Mouse (Mus musculus) CD4-positive helper T cell, adult 2 months (primary cell): ENCODE measurements around the gene Hykk.
"Not testable (repeated sequence)": the region's sequence is repeated elsewhere in the genome, so short reads cannot be mapped to it uniquely, and the experiment has no call there.

ENCODE experiments used
- DNase-seq: peaks from one replicate; pipeline ENCODE4 v3.0.0-alpha.2; 2012; ENCODE audit warnings: low read depth, missing footprints, low spot score

Hykk gene

DNA sequence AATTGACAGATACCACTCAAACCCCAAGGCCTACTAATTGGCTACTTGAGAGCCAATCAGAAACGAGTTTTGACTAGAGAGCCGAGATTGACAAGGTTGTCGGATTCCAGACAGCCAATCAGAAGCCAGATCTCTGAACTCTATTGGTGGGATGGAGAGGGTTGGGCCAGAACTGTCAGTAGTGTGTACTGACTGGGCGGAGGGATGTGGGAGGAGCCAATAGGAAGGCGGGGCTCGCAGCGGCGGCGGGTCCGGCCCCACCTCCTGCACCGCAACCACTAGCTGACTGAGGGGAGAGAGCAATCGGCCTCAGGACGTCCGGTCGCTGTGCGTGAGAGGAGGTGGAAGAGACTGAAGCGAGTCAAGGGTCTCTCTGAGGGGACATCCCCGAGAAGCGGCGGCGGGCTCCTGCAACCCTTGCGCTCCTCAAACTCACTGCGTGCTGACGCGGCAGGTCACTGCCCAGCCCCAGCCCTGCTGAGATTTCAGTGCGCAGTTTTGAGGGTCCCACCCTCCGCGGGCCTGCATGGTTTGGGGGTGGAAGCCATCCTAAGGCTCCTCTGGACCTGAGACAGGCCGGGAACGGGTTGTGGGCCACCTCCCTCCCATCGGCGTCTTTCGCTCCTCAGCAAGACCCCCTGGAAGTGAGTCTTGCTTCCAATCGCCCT, at the start of gene Hykk:
TSS of gene Hykk (plus strand) at position 274 of the 668 bp plus-strand sequence.
- DNase-seq, result peak; percentile 88

GRCm38 (mm10) chr9:54878759-54879158, 38.3 kb upstream of the Hykk start:
- no peak for DNase-seq

DNA sequence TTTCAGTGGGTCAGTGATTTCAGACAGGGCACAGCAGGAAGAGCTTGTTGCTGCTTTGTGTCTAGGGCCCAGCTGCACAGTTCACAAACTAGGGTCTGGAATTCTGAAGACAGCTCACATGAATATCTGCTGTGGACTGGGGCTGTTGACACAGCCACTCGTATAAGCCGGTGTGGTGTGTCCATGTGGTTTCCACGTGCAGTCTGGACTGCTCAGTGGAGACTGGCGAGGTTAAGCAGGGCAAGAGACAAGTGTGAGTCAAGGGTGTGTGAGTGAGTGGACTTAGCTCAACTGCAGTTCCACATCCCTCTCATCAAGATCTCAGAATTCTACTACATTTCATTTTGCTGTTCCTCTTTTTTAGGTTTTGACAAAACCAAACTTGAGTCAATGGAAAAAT, 25.0 kb upstream of the Hykk start:
- DNase-seq, result no peak

DNA sequence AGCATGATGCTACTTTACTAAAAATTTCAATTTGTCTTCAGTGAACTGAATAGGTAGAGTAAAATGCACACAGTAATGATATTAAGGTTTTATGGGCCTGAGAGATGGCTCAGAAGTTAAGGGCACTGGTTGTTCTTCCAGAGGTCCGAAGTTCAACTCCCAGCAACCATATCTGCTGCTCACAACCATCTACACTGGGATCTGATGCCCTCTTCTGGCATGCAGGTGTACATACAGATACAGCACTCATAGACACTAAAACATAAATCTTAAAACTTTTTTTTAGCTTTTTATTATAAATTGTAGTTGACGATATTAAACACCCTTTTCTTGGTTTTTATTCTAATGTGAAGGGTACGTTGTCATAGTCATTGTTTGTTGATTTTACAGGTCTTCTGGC, 20.0 kb upstream of the Hykk start:
- DNase-seq, result no peak

- DNase-seq, result no peak
These were observed 7.6 kb upstream of the Hykk start for GRCm38 (mm10) chr9:54909446-54909845.

DNA sequence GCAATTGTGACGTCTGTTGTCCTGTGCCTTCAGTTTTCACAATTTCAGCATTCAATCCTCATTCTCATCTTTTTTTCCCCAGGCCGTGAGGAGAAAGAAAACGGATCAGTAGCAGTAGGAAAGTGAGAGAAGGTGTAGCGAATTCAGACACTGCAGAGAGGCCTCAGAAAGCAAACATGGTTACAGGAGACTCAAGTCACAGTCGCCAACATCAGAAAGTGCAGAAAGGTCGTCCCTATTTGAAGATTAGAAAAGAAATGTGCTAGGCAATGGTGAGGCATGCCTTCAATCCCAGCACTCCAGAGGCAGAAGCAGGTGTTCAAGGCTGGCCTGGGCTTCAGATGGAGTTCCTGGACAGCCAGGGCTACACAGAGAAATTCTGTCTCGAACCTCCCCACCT, 1.5 kb upstream of the Hykk start:
- DNase-seq, result no peak

DNA sequence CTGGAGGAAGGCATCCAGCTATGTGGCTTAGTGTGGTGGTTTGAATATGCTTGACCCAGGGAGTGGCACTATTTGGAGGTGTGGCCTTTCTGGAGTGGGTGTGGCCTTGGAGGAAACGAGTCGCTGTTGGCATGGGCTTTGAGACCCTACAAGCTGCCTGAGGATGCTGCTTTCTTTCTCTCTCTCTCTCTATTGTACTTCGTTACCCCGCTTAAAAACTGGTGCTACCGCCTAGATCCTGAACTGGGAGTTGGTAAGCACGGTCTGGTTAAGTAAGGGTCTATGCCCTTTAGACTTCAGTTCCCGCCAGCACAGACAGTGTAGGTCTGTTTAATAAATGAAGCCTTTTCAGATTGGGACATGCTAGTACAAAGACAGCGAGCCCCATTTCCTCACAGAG, 682 bp upstream of the Hykk start:
- DNase-seq, result no peak

DNA sequence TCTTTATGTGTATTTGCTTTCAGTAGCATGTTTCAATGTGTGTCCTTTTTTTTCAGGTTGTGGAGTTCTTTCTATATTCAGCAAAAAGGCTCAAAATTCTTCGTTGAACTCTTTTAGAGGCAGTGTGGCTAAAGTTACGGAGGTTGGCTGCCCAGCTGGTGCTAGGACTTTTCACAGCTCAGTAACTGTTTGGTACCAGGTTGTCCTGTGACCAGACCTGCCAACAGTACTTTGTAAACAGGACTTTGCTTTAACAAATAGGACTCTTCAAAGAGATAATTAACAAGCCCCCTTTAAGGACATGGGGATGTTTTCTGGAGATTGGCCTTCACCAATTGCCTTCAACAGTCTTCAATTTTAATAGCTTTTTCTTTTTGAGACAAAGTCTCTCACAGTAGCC, 1.1 kb downstream of the Hykk start:
- no peak for DNase-seq

DNA sequence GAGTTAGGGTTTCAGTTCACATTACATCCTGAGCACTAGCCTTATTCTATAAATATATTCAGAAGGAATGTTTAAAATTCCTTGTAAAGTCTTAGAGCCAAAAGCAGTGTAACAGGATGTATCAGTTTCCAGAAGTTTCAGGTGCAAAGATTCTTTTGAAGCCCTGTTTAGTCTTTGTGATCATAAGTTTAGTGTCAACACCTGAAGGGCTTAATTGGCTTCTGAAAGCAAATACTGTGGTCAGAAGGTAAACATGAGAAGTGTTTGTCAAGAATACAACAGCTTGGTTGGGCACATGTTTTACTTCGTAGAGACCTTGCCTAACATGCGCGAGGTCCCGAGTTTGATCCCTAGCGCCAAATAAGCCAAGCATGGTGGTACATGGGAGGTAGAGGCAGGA, 1.7 kb downstream of the Hykk start:
- no peak for DNase-seq

DNA sequence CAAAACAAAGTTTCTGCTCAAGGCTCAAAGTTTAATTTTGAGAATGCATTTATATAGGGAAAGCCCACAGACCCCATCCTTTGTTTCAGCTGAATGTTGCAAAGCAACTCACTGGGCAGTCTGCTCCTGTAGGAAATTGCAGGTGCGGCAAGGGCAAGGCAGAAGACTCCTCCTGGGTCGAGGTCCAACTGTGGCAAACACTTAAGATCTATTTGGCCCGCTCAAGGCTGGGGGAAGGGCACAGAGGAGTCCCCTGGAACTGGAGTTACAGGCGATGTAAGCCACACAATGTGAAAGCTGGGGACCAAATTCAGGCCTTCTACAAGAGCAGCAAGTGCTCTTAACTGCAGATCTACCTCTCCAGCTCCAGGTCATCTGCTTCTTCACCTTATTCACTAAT, 2.9 kb downstream of the Hykk start:
- DNase-seq, result no peak

- DNase-seq, result no peak
These were observed 13.7 kb downstream of the Hykk start for GRCm38 (mm10) chr9:54930741-54931140.

GRCm38 (mm10) chr9:54931765-54932164, 14.7 kb downstream of the Hykk start:
- DNase-seq, result no peak

GRCm38 (mm10) chr9:54932379-54932778, 15.3 kb downstream of the Hykk start:
- no peak for DNase-seq

- no peak for DNase-seq
These were observed 25.0 kb downstream of the Hykk start for GRCm38 (mm10) chr9:54942071-54942470.

- DNase-seq, result no peak
These were observed 27.4 kb downstream of the Hykk start for GRCm38 (mm10) chr9:54944467-54944866.

- no peak for DNase-seq
These were observed 29.2 kb downstream of the Hykk start for GRCm38 (mm10) chr9:54946256-54946655.

DNA sequence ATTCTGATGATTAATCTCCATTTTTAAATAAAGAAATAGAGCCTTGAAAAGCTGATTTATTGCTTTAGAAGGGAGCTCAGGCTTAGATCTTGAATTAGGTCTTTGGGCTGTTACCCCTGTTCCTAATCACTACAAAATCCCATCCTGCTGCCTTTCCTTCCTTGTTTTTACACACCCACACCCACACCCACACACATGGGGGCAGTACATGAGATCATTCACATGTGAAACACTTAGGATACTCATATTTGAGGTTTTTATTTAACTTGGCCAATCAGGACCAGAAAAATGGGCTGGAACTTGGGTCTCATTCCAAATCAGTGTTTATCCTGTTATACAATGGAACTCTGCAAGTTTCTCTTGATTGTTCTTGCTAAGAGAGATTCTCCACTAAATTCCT, 32.4 kb downstream of the Hykk start:
- DNase-seq, result no peak

DNA sequence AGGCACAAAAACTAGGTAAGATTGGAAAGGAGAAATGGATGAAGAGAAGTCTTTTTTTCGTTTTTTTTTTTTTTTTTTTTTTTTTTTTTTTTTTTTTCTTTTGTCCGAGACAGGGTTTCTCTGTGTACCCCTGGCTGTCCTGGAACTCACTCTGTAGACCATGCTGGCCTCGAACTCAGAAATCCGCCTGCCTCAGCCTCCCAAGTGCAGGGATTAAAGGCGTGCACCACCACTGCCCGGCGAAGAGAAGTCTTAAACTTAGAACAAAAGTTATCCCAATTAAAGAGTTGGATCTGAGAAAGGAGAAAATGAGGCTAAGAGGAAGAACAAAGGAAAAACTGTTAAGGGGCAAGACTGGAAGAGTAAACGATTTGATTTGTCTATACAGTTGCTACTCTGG, 33.1 kb downstream of the Hykk start:
- not testable (repeated sequence) for DNase-seq

- peak; percentile 98 for DNase-seq
These were observed 33.7 kb downstream of the Hykk start, which contains the start of the genes Psma4 and AY074887 for GRCm38 (mm10) chr9:54950575-54951321. TSS of gene Psma4 (plus strand) at chr9:54950790. TSS of gene AY074887 (minus strand) at chr9:54950998.

GRCm38 (mm10) chr9:54961059-54961458, 44.0 kb downstream of the Hykk start:
- DNase-seq, result peak; percentile 40

DNA sequence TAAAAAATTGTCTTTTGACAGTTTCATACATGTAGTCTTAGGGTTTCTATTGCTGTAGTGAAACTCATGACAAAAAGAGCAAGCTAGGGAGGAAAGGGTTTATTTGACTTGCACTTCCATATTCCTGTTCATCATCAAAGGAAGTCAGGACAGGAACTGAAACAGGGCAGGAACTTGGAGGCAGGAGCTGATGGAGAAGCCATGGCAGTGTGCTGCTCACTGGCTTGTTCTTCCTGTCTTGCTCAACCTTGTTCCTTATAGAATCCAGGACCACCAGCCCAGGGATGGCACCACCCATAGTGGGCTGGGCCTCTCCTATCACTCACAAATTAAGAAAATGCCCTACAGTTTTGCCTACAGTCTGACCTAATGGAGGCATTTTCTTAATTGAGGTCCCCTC, 46.6 kb downstream of the Hykk start:
- no peak for DNase-seq

- no peak for DNase-seq
These were observed 53.0 kb downstream of the Hykk start for GRCm38 (mm10) chr9:54969972-54970637.

DNA sequence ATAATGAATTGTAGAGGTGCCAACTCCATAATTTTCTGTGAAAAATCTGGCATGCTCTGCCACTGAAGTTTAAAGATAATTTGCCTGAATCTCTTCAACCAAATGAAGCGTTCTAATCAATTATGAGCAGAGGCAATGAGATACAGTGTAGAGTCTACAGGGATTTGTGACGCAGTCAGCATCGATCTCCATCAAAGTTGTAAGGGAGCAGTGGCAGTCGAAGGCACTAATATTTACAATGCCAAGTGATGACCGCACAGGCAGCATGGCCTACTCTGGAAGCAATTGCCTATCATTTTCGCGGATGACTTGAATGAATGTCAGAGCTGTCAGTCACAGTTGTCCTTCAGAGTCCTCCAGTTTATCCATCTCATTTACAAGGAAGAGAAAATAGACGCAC, 63.6 kb downstream of the Hykk start, which contains the start of gene Chrna5:
TSS of gene Chrna5 (plus strand) at position 207 of the 400 bp plus-strand sequence.
- no peak for DNase-seq
